Mouse (Mus musculus) bone marrow, adult 2 months (tissue): ENCODE measurements at regions not wholly inside any gene's neighbourhood (a gene's known extent, or its start where the extent isn't known, plus 50 kb on each side); places are given as distances from the start of the nearest gene placed in this dataset.
A peak's percentile ranks its signal among the peaks of the same experiment; 100 is the strongest.

Experiments
- H3K27ac ChIP-seq: fragments of 200-500 bp; 2 replicates; pipeline ENCODE4 v1.5.1; 2012; ENCODE audit warnings: low read depth, mild to moderate bottlenecking, control low read depth, inconsistent platforms, low read length; ENCODE audit not compliant: control insufficient read depth, poor library complexity, insufficient read depth
- H3K4me1 ChIP-seq: fragments of 200-500 bp; 2 replicates; pipeline ENCODE4 v1.6.1; 2011; ENCODE audit warnings: low read length; ENCODE audit not compliant: control insufficient read depth, insufficient read depth
- H3K4me3 ChIP-seq: fragments of 200-500 bp; replicated peaks from 2 replicates; pipeline ENCODE3; 2011; ENCODE audit warnings: mild to moderate bottlenecking, low read depth, low read length, control low read depth; ENCODE audit not compliant: control insufficient read depth
- CTCF ChIP-seq: fragments of 200-500 bp; IDR thresholded peaks from 2 replicates; pipeline ENCODE4 v1.5.1; 2011; ENCODE audit warnings: low read length, control low read depth; ENCODE audit not compliant: control insufficient read depth, insufficient read depth
- POLR2A ChIP-seq: fragments of 200-500 bp; IDR thresholded peaks from 2 replicates; pipeline ENCODE4 v1.6.1; 2011; ENCODE audit warnings: low read depth, mild to moderate bottlenecking, control low read depth, low read length, borderline replicate concordance; ENCODE audit not compliant: control insufficient read depth
- WGBS: fragments of 180-500 bp; shearing (Covaris S2); methylation state at CpG from one replicate; pipeline ENCODE4 v1.1.7; 2018; 5-methylcytosine and 5-hydroxymethylcytosine counted together

DNA sequence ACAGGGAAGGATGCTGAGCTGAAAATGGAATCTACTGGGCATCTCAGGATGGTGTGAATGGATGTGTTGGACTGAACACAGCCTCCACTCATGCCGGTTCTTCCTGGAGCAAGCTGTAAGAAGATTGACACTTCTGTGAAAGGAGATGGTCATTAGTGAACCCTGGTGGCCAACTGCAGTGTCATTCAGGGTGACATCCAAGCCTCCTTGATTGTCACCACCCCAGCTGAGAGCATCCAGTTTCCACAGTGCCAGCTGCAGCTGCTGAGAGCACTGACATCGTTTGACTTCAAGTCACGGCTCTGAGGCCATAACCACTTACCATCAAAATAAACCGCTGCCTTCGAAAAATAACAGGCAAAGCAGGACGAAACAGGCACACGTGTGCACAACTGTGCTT is 121.9 kb upstream of the Agap1 start:
- H3K4me1 ChIP-seq: no peaks in the 10 kb centered on the region
- 79% methylated on average over 7 of the region's 7 CpGs for WGBS
- H3K27ac ChIP-seq: no peak overlapping the region
- H3K4me3 ChIP-seq: no peak overlapping the region
- TF ChIP-seq POLR2A: no peak
- TF ChIP-seq CTCF: no peak

DNA sequence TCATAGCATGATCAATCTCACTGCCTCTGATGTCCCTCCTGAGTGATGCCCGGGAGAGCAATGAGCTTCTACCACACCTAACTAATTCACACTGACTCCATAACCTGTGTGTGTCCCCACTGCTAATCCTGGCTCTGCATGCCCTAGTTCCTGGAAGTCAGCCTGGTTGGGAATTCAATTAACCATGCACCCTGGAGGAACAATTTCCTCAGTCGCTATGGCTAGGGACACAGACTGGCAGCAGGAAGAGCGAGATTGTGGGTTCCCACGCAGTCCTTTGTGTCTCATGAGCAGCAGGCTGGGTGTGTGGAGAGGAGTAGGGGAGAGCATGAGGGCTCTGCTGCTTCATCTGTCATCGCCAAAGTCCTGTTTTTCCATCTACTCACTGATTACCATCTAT is 116.7 kb upstream of the Agap1 start:
- no peaks in the 10 kb centered on the region for H3K4me1 ChIP-seq
- no peak overlapping the region for H3K4me3 ChIP-seq
- WGBS: 69% methylated on average over 5 of the region's 5 CpGs
- TF ChIP-seq POLR2A (no peak), CTCF (no peak)
- no peak overlapping the region for H3K27ac ChIP-seq

DNA sequence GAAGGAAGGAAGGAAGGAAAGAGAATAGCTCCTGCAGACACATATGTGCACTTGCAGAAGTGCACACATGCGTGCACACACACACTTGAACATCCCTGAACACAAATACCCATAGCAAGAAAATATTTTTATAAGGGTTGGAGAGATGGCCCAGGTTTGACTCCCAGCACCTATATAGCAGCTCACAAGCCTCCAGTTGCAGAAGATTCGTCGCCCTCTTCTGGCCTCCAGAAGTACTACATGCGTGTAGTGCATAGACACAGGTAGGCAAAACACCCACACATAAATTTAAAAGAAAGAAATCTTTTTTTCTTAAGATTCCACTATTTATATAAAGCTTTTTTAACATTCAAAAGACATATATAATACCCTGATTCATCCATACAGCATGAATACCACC is 111.8 kb upstream of the Agap1 start:
- WGBS: 56% methylated on average over 4 of the region's 4 CpGs
- no peaks in the 10 kb centered on the region for H3K4me1 ChIP-seq
- no peak overlapping the region for H3K27ac ChIP-seq
- no peak overlapping the region for H3K4me3 ChIP-seq
- TF ChIP-seq CTCF (peak; percentile 26; the same call in 1 of the 2 replicates), POLR2A (no peak)

DNA sequence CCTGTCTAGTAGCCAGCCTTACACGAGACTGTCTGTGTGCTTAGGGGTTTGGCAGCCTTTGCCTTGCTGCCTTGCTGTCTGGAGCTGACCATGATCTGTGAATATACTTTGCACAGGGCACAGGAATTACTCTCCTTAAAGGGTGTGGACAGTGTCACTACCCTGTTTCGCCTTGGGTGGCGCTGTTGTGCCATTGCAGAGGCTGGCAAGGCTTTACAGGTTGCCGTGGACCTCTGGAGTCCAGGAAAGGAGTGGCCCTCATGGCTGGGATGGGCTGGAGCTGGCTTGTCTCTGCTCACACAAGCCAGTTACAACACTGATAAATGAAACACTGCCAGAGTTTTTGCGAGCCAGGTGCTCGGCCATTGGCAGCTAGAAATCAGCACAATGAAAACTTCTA is 110.1 kb upstream of the Agap1 start:
- TF ChIP-seq CTCF (peak; percentile 54), POLR2A (no peak)
- Histone ChIP-seq H3K4me3 (no peak overlapping the region), H3K4me1 (no peaks in the 10 kb centered on the region), H3K27ac (no peak overlapping the region)
- 40% methylated on average over 6 of the region's 6 CpGs for WGBS

DNA sequence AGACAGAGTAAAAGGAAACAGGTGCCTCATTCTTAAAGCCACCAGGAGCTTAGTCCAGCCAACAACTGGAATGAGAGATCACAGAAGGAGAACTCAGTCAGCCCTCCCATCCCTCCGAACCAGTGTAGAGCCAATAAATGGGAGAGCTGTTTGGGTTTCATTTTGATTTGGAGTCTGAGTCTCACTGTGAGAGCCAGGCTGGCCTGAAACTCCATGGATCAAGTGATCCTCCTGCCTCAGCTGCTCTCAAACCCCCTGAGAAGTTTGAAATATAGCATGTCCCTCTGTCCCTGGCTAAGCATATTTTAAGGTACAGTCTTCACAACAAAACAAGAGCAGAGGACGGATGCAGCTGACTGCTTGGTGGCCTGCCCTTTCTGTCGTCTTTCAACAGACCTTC is 107.3 kb upstream of the Agap1 start:
- 61% methylated on average over 3 of the region's 3 CpGs for WGBS
- TF ChIP-seq CTCF (no peak), POLR2A (no peak)
- H3K27ac ChIP-seq: no peak overlapping the region
- H3K4me3 ChIP-seq: no peak overlapping the region
- H3K4me1 ChIP-seq: no peaks in the 10 kb centered on the region

DNA sequence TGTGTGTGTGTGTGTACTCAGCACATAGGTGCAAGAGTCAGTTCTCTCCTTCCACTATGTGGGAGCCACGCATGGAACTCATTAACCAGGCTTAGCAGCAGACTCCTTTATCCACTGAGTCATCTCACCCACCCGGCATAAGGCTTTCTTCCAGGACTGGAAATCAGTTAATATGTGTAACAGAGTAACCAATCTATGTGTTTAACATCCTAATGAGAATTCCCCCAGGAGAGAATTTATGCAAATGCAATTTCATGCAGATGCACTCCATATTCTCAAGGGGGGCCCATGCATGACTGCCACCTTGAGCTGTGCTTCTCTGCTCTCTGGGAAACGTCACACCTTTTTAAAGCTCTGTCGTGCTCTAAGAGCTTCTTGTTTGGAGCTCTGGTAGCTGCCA is 101.7 kb upstream of the Agap1 start:
- H3K4me1 ChIP-seq: no peaks in the 10 kb centered on the region
- TF ChIP-seq CTCF (no peak), POLR2A (no peak)
- 67% methylated on average over 4 of the region's 4 CpGs for WGBS
- no peak overlapping the region for H3K4me3 ChIP-seq
- H3K27ac ChIP-seq: no peak overlapping the region

DNA sequence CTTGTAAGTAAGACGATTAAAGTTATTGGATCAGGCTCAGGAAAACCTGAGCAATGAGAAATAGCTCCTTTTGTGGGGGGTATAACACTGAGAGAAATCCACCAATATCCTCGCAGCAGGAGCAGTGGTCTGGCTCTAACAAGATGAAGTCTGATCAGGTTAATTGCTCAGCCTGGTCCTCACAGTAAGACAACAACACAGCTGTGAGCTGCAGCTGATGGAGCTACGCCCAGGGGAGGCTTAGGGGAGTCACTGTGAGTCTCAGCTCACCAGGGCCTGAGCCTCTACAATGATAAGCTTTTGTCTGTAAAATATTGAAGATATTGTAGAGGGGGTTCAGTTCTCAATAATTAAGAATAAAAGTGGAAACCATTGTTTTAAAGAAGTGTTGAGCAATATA is 95.3 kb upstream of the Agap1 start:
- no peak for TF ChIP-seq POLR2A
- no peak for TF ChIP-seq CTCF
- Histone ChIP-seq H3K4me3 (no peak overlapping the region), H3K4me1 (no peaks in the 10 kb centered on the region), H3K27ac (no peak overlapping the region)
- 67% methylated on average over 3 of the region's 3 CpGs for WGBS

DNA sequence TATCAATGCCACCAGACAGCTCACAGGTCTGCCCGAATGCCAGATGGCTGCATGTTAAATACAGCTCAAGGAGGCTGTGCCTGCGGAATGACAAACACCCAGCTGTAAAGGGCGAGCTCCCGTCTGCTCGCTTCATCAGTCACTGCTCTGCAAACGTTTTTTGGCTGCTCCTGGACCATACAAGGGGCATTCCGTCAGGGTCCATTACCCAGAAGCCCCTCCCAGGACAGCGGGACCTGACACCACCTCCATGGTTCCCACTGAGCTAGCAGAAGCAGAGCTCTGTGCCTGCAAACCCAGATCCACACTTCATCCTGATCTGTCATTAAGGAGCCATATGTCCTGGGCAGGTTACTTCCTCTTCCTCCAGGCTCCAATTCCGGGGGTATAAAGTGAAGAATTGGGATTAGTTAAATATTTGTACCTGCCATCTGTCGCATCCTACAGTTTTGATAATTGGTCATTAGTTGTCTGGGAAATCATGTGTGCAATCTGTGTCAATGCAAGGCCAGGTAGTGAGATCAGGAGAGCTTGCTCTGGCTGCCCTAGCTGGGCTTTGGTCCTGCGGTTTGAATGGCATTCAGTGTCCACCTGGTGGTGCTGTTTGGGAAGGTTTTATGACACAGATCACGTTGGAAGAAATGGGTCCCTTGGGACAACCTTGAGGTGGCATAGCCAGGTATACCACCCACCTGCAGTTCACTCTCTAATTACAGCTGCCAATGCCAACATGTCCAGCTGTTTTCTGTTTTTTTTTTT is 89.9 kb upstream of the Agap1 start:
- Histone ChIP-seq H3K4me3 (no peak overlapping the region), H3K27ac (no peak overlapping the region), H3K4me1 (no peaks in the 10 kb centered on the region; the same call in 1 of the 2 replicates)
- TF ChIP-seq CTCF: no peak
- TF ChIP-seq POLR2A: no peak
- 76% methylated on average over 12 of the region's 12 CpGs for WGBS

DNA sequence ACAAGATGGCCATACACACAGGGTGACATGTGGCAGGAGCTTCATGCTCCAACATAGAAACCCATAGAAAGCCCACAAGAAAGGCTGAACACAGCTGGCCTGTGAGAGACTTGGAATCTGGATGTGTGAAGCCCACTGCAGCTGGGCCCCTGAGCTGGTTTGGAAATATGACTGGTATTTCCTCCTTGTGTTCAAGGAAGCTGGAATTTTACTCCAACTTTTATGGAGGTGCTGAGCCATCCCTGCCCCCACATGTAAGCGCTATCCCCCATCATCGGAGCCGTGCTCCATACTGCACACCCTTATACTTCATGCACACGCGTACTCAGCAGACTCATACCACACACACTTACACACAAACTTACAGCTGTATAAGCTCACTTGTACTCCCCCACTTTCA is 87.7 kb upstream of the Agap1 start:
- TF ChIP-seq CTCF (no peak), POLR2A (no peak)
- 81% methylated on average over 5 of the region's 5 CpGs for WGBS
- Histone ChIP-seq H3K4me1 (no peaks in the 10 kb centered on the region; the same call in 1 of the 2 replicates), H3K4me3 (no peak overlapping the region), H3K27ac (no peak overlapping the region)
